Mouse (Mus musculus) liver, embryonic 14.5 days (tissue): Measurements from ENCODE around the gene Kif24. TPM values are rescaled to one million over a fixed set of nuclear protein-coding genes. Genes with fewer than 3 reads are reported as not detected.

Source experiments
- ATAC-seq: fragments of 200-750 bp; cut with Nextera tagmentation; 2 replicates; pipeline ENCODE4 v1.8.0; 2017; ENCODE audit warnings: moderate number of reproducible peaks, mild to moderate bottlenecking, moderate library complexity; ENCODE audit not compliant: insufficient read depth
- DNase-seq, 3 experiments: peaks; one replicate each; pipeline ENCODE4 v3.0.0-alpha.2; 2012 to 2013; ENCODE audit warnings: low read depth in 3 of 3, low spot score in 3 of 3
- H3K27ac ChIP-seq: fragments of 300-500 bp; sonication (generic); 2 replicates; pipeline ENCODE4 v1.5.1; 2014; ENCODE audit warnings: moderate library complexity, mild to moderate bottlenecking, control low read depth, inconsistent platforms
- H3K27me3 ChIP-seq: fragments of 300-500 bp; sonication (generic); 2 replicates; pipeline ENCODE4 v1.6.1; 2014; ENCODE audit warnings: mild to moderate bottlenecking, low read length, moderate library complexity; ENCODE audit not compliant: control insufficient read depth, insufficient read depth
- H3K36me3 ChIP-seq: fragments of 300-500 bp; sonication (generic); replicated peaks from 2 replicates; pipeline ENCODE4 v1.6.1; 2014; ENCODE audit warnings: low read depth; ENCODE audit not compliant: control insufficient read depth, insufficient read depth
- H3K4me1 ChIP-seq, 2 experiments: fragments of 200-500 bp in 1 of 2; fragments of 300-500 bp in 1 of 2; sonication (generic) in 1 of 2; replicated peaks; 2 replicates each; pipeline ENCODE4 v1.6.1; 2012 to 2014; ENCODE audit warnings: antibody characterized with exemption in 1 of 2, inconsistent platforms in 1 of 2, low read length in 1 of 2; ENCODE audit not compliant: control insufficient read depth in 2 of 2, insufficient read depth in 2 of 2
- H3K4me2 ChIP-seq: fragments of 300-500 bp; sonication (generic); 2 replicates; pipeline ENCODE4 v1.6.1; 2014; ENCODE audit warnings: low read depth, mild to moderate bottlenecking, control low read depth, moderate library complexity
- H3K4me3 ChIP-seq, 2 experiments: fragments of 200-500 bp in 1 of 2; fragments of 300-500 bp in 1 of 2; sonication (generic) in 1 of 2; 2 replicates each; pipeline ENCODE4 v1.5.1; 2012 to 2014; ENCODE audit warnings: low read depth in 2 of 2, low read length in 2 of 2, mild to moderate bottlenecking in 2 of 2, control low read depth in 1 of 2, inconsistent platforms in 1 of 2, moderate library complexity in 1 of 2; ENCODE audit not compliant: insufficient read depth in 1 of 2
- H3K9ac ChIP-seq: fragments of 300-500 bp; sonication (generic); replicated peaks from 2 replicates; pipeline ENCODE4 v1.6.1; 2014; ENCODE audit warnings: mild to moderate bottlenecking, control low read depth, moderate library complexity
- H3K9me3 ChIP-seq: fragments of 300-500 bp; sonication (generic); 2 replicates; pipeline ENCODE4 v1.6.1; 2016; ENCODE audit warnings: low read length, mixed read lengths; ENCODE audit not compliant: control insufficient read depth
- CTCF ChIP-seq: IDR thresholded peaks from 2 replicates; pipeline ENCODE4 v1.5.1; 2016; ENCODE audit warnings: antibody characterized with exemption, low read depth, control low read depth
- EP300 ChIP-seq: IDR thresholded peaks from 2 replicates; pipeline ENCODE4 v1.6.1; 2016; ENCODE audit warnings: antibody characterized with exemption, low read depth
- WGBS: fragments of 180-500 bp; shearing (Covaris S2); extraction: QIAGEN DNeasy Blood & Tissue Kit; methylation state at CpG from one replicate; pipeline ENCODE4 v1.1.7; 2014; ENCODE audit not compliant: insufficient replicate concordance; 5-methylcytosine and 5-hydroxymethylcytosine counted together
- polyA plus RNA-seq, 2 experiments: library from polyadenylated mRNA; depleted of rRNA in 1 of 2; stranded (reverse) in 1 of 2; unstranded in 1 of 2; fragments of >200 nt; fragmentation: Nextera tagmentation in 1 of 2; extraction: Ambion mirVana in 1 of 2; gene quantifications; 2 replicates each; pipeline versions ENCODE4 v1.2.1 to v1.2.3; 2012 to 2014

Kif24 gene
- polyA plus RNA-seq, 2 experiments: 4.0 to 4.2 TPM

GRCm38 (mm10) chr4:41502171-41502940 lies 37.7 kb upstream of the Kif24 start:
- no peak overlapping the region for H3K27ac ChIP-seq
- H3K9me3 ChIP-seq: no peaks in the 10 kb centered on the region
- 14% methylated on average over 20 of the region's 20 CpGs for WGBS
- peak; percentile 17 for ATAC-seq
- peaks cover 0 to 18% of the 10 kb centered on the region in 2 experiments; a peak in 3 of 4 replicates for H3K4me1 ChIP-seq
- H3K4me3 ChIP-seq: peak overlapping the region; percentile 42 to 52
- no peak overlapping the region for H3K9ac ChIP-seq
- no peaks in the 10 kb centered on the region for H3K36me3 ChIP-seq
- DNase-seq: no peak
- H3K4me2 ChIP-seq: peak overlapping the region; percentile 64
- TF ChIP-seq EP300: no peak
- TF ChIP-seq CTCF: no peak
- peaks cover 54% of the 10 kb centered on the region for H3K27me3 ChIP-seq

- Histone ChIP-seq H3K27me3 (peaks cover 64% of the 10 kb centered on the region), H3K4me2 (no peak overlapping the region), H3K4me3 (no peak overlapping the region), H3K36me3 (no peaks in the 10 kb centered on the region), H3K9me3 (no peaks in the 10 kb centered on the region), H3K9ac (no peak overlapping the region), H3K4me1 (peaks cover 0 to 10% of the 10 kb centered on the region in 2 experiments; a peak in 2 of 4 replicates), H3K27ac (no peak overlapping the region)
- WGBS: 61% methylated on average over 4 of the region's 4 CpGs
- ATAC-seq (no peak), DNase-seq (no peak)
- TF ChIP-seq CTCF (no peak), EP300 (no peak)
Measured at GRCm38 (mm10) chr4:41500787-41501186, 36.1 kb upstream of the Kif24 start.

DNA sequence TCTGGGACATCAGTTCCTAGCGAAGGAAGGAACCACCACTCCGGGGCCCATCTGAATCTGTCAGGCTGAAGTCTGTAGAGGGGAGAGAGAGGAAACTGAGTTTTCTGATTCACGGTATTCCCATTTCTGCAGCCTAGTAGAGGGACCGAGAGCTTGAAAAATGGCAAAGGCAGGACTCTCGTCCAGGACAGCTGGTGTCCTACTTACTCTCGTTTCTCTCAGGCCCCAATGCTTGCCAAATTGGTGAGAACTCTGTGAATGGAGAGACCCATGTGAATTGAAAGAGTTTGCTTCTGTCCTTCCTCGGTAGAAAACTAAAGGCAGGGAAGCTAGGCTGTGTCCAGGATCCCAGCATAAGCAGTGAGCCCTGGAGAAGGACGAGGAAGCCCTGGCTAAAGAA lies 34.9 kb upstream of the Kif24 start:
- Histone ChIP-seq H3K27ac (no peak overlapping the region), H3K9me3 (no peaks in the 10 kb centered on the region), H3K27me3 (peaks cover 64% of the 10 kb centered on the region), H3K36me3 (no peaks in the 10 kb centered on the region), H3K9ac (no peak overlapping the region), H3K4me3 (no peak overlapping the region), H3K4me1 (peaks cover 0 to 13% of the 10 kb centered on the region in 2 experiments; a peak in 2 of 4 replicates), H3K4me2 (no peak overlapping the region)
- 48% methylated on average over 8 of the region's 8 CpGs for WGBS
- TF ChIP-seq EP300 (no peak), CTCF (no peak)
- DNase-seq (no peak), ATAC-seq (no peak)

- no peak overlapping the region for H3K4me3 ChIP-seq
- H3K4me1 ChIP-seq: peaks cover 0 to 15% of the 10 kb centered on the region in 2 experiments; a peak in 2 of 4 replicates
- 5% methylated on average over 43 of the region's 43 CpGs for WGBS
- no peak overlapping the region for H3K4me2 ChIP-seq
- TF ChIP-seq EP300: no peak
- no peak for TF ChIP-seq CTCF
- DNase-seq (no peak), ATAC-seq (no peak)
- H3K27me3 ChIP-seq: peaks cover 64% of the 10 kb centered on the region
- H3K36me3 ChIP-seq: no peaks in the 10 kb centered on the region
- H3K27ac ChIP-seq: no peak overlapping the region
- H3K9me3 ChIP-seq: no peaks in the 10 kb centered on the region
- no peak overlapping the region for H3K9ac ChIP-seq
Measured at GRCm38 (mm10) chr4:41498921-41499391, 34.3 kb upstream of the Kif24 start.

DNA sequence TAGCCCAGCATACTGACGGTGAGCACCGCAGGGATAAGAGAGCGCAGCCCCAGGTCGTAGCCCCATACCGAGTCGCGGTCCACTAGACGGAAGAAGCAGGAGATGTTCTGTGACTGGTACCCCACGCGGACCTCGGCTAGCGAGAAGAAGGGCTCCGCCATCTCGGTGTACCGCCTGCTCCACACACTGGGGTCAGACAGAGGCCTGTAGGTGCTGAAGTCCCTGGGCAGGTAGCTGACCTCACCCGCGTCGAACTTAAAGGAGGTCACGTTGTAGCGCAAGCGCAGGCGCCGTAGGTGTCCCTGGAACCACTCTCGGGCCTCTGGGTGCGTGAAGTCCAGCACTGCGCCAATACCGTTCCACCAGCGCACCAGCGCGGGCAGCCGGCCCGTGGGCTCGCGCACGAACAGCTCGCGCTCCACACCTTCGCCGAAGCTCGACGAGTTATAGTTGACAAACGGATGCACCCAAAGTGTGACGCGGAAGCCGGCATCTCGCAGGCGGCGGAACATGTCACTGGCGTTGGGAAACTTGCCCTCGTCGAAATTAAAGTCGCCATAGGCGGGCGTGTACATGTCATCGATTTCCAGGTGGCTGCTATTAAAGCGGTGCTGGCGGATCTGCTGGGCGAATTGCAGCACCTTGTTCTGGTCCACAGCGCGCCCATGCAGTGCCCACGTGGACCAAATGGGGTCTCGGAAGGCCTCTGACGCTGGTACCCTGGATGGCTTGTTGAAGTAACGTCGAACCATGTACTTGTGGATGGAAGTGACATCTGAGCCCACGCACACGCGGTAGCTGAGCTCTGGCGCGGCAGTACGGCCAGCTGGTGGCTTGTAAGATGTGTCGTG lies 33.5 kb upstream of the Kif24 start:
- TF ChIP-seq EP300 (no peak), CTCF (no peak)
- Histone ChIP-seq H3K4me3 (no peak overlapping the region), H3K4me1 (peaks cover 0 to 13% of the 10 kb centered on the region in 2 experiments; a peak in 3 of 4 replicates), H3K4me2 (peak overlapping the region; percentile 23), H3K9ac (no peak overlapping the region), H3K36me3 (no peaks in the 10 kb centered on the region), H3K9me3 (no peaks in the 10 kb centered on the region), H3K27me3 (peaks cover 64% of the 10 kb centered on the region), H3K27ac (no peak overlapping the region)
- DNase-seq: no peak
- 7% methylated on average over 72 of the region's 72 CpGs for WGBS
- no peak for ATAC-seq
